Mouse (Mus musculus): Measurements from ENCODE around the gene Art5. TPM values are rescaled to one million over a fixed set of nuclear protein-coding genes. Genes with fewer than 3 reads are reported as not detected.

Art5 gene
- total and polyA plus RNA-seq, 3 experiments = 0.85 to 3.9 (median 2.7) TPM

DNA sequence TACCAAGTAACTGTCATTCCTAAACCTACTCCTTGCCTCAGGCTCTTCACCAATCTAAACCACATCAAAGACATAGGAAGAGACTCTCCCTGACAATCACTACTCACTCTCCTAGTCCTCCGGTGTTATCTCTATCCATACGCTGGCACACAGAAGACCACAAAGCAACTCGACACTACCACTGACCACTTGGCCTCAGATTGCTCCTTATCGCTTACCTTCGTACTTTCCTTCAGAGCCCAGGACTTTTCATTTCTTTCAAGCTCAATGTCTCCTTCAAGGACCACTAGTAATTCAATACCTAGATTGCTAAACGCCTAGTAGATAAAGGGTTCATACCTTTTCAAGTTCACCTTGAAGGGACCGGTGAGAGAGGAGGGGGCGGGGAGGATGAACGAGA is 45.4 kb downstream of the Art5 start:
- Histone ChIP-seq H3K36me3 (replicated peaks in 1 of 2; ENCODE audit: control insufficient read depth in 1 of 2, insufficient read depth in 1 of 2, low read length in 1 of 2) (peaks cover 5 to 19% of the 10 kb centered on the region in 2 experiments), H3K4me3 (replicated peaks in 1 of 3; ENCODE audit: low read depth in 2 of 3, low read length in 2 of 3, poor library complexity in 1 of 3) (peak overlapping the region; percentile 72 to 93 (median 81)), H3K27ac (ENCODE audit: insufficient read depth, low read depth) (no peak overlapping the region), H3K4me2 (ENCODE audit: insufficient read depth, low read depth, poor library complexity, severe bottlenecking) (peak overlapping the region; percentile 97), H3K9me3 (replicated peaks; ENCODE audit: low read length) (no peaks in the 10 kb centered on the region), H3K4me1 (ENCODE audit: control insufficient read depth in 1 of 2, insufficient read depth in 2 of 2) (peaks cover 9 to 49% of the 10 kb centered on the region in 2 experiments), H3K27me3 (replicated peaks) (no peaks in the 10 kb centered on the region), H3K79me2 (replicated peaks; ENCODE audit: control insufficient read depth, extremely low read depth, insufficient read depth, poor library complexity, severe bottlenecking) (peaks cover 55% of the 10 kb centered on the region), H3K9ac (ENCODE audit: insufficient read depth, low read depth) (peak overlapping the region; percentile 80)
- TF ChIP-seq CTCF (conservative IDR thresholded peaks at IDR 0.05 in 1 of 2, IDR thresholded peaks at IDR 0.05 in 1 of 2; ENCODE audit: low read depth in 2 of 2, low read length in 2 of 2) = no peak
- TF ChIP-seq RAD21 (IDR thresholded peaks at IDR 0.05; ENCODE audit: low read depth, low read length) = no peak
- TF ChIP-seq USF1 (IDR thresholded peaks at IDR 0.05; ENCODE audit: low read depth, low read length) = no peak
- TF ChIP-seq MAZ (IDR thresholded peaks at IDR 0.05; ENCODE audit: low read depth, low read length) = no peak
- no peak for TF ChIP-seq NELFE (IDR thresholded peaks at IDR 0.05; ENCODE audit: low read depth, low read length)
- TF ChIP-seq ZNF384 (IDR thresholded peaks at IDR 0.05; ENCODE audit: low read depth, low read length) = no peak
- TF ChIP-seq NRF1 (IDR thresholded peaks at IDR 0.05; ENCODE audit: low read depth, low read length) = no peak
- TF ChIP-seq MYC (IDR thresholded peaks at IDR 0.05; ENCODE audit: low read depth, low read length) = no peak
- no peak for TF ChIP-seq PAX5 (IDR thresholded peaks at IDR 0.05; ENCODE audit: low read length)
- TF ChIP-seq UBTF (IDR thresholded peaks at IDR 0.05; ENCODE audit: low read depth, low read length) = no peak
- no peak for TF ChIP-seq TBP (conservative IDR thresholded peaks at IDR 0.05; ENCODE audit: low read depth, low read length)
- TF ChIP-seq ZKSCAN1 (IDR thresholded peaks at IDR 0.05; ENCODE audit: borderline replicate concordance, low read depth, low read length) = no peak
- TF ChIP-seq USF2 (conservative IDR thresholded peaks at IDR 0.05; ENCODE audit: low read depth, low read length) = no peak
- TF ChIP-seq MXI1 (IDR thresholded peaks at IDR 0.05; ENCODE audit: low read depth, low read length) = no peak
- TF ChIP-seq KAT2A (IDR thresholded peaks at IDR 0.05; ENCODE audit: insufficient replicate concordance, low read length) = no peak
- no peak for TF ChIP-seq ETS1 (conservative IDR thresholded peaks at IDR 0.05; ENCODE audit: low read depth, low read length)
- no peak for TF ChIP-seq TCF12 (IDR thresholded peaks at IDR 0.05; ENCODE audit: low read depth, low read length)
- TF ChIP-seq MAX (IDR thresholded peaks at IDR 0.05; ENCODE audit: low read length) = no peak
- TF ChIP-seq SMC3 (IDR thresholded peaks at IDR 0.05; ENCODE audit: low read depth, low read length) = no peak
- DNase-seq (ENCODE audit: extremely low read depth) = no peak
- dilution Hi-C loops (cut with MboI; ENCODE audit: extremely low pct_ligation_motif_present, extremely low pct_unique_long_range_greater_than_20kb, low sequenced_read_pairs) (no loop called here), in situ Hi-C loops (cut with MboI; ENCODE audit: low pct_ligation_motif_present, low pct_unique_long_range_greater_than_20kb, low sequenced_read_pairs) (loop anchor here (10.0 kb wide), 1 partner anchor 399 kb away; the partner anchor contains the start of gene Clpb)

DNA sequence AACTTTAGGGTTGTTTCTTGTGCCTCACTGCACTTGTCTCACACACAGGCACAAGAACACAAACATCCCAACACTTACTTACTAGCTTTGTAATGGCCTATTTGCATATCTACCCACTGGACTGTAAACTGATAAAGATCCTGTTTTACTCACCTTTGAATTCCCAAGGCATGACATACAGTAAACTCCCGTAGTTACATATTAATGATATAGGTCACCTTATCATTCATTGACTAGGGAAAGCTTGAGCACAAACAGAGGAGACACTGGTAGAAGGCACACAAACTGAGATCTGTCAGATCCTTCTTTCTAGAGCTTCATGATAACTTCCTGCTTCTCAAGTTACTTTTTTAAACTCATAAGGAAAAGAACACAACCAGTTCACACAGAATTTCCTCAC is 47.1 kb downstream of the Art5 start:
- peaks cover 5 to 27% of the 10 kb centered on the region in 2 experiments for H3K36me3 ChIP-seq (replicated peaks in 1 of 2; ENCODE audit: control insufficient read depth in 1 of 2, insufficient read depth in 1 of 2, low read length in 1 of 2)
- peaks cover 9 to 40% of the 10 kb centered on the region in 2 experiments for H3K4me1 ChIP-seq (ENCODE audit: control insufficient read depth in 1 of 2, insufficient read depth in 2 of 2)
- no peak for TF ChIP-seq CHD1 (IDR thresholded peaks at IDR 0.05; ENCODE audit: low read depth, low read length)
- TF ChIP-seq NELFE (IDR thresholded peaks at IDR 0.05; ENCODE audit: low read depth, low read length) = no peak
- no peak overlapping the region for H3K27ac ChIP-seq (ENCODE audit: insufficient read depth, low read depth)
- no peak overlapping the region for H3K9ac ChIP-seq (ENCODE audit: insufficient read depth, low read depth)
- dilution Hi-C loops (cut with MboI; ENCODE audit: extremely low pct_ligation_motif_present, extremely low pct_unique_long_range_greater_than_20kb, low sequenced_read_pairs) (no loop called here), in situ Hi-C loops (cut with MboI; ENCODE audit: low pct_ligation_motif_present, low pct_unique_long_range_greater_than_20kb, low sequenced_read_pairs) (loop anchor here (10.0 kb wide), 1 partner anchor 397 kb away; the partner anchor contains the start of gene Clpb)
- H3K4me2 ChIP-seq (ENCODE audit: insufficient read depth, low read depth, poor library complexity, severe bottlenecking) = no peak overlapping the region
- no peak overlapping the region for H3K4me3 ChIP-seq (replicated peaks in 1 of 3; ENCODE audit: low read depth in 2 of 3, low read length in 2 of 3, poor library complexity in 1 of 3)
- no peak for DNase-seq (ENCODE audit: extremely low read depth)
- no peaks in the 10 kb centered on the region for H3K27me3 ChIP-seq (replicated peaks)
- no peaks in the 10 kb centered on the region for H3K9me3 ChIP-seq (replicated peaks; ENCODE audit: low read length)
- peaks cover 52% of the 10 kb centered on the region for H3K79me2 ChIP-seq (replicated peaks; ENCODE audit: control insufficient read depth, extremely low read depth, insufficient read depth, poor library complexity, severe bottlenecking)
